Mouse (Mus musculus): ENCODE measurements around the gene Prdx6.

- no peak for TF ChIP-seq CTCF (IDR thresholded peaks at IDR 0.05; ENCODE audit: insufficient read depth, low read depth, low read length)
- TF ChIP-seq POLR2A (IDR thresholded peaks at IDR 0.05; ENCODE audit: insufficient read depth, low read depth, low read length): no peak
These were observed 2.3 kb downstream of the Prdx6 start for GRCm38 (mm10) chr1:161248685-161249084.
